Mouse (Mus musculus): Measurements from ENCODE around the gene Cfc1.
"Not testable (repeated sequence)": the region's sequence is repeated elsewhere in the genome, so short reads cannot be mapped to it uniquely, and the experiment has no call there.

DNA sequence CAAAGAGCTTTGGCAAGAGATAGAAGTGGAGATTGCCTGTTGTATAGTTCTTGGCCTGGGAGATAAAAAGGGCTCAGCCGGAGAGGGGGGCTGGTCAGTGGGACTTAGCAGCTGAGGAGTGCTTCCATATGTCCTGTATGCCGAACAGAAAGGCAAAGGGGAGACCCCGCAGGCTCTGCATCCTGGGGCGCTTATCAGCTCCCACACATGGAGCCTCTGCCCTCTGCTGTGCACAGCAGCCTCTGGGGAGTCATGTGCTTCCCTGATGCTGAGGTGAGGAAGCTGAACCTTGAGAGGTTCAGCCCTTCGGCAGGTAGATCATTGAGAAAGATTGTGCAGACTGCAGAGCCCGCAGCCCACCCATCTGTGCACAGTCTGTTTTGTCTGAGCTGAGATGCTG, 18.2 kb upstream of the Cfc1 start:
- not testable (repeated sequence) for TF ChIP-seq POLR2A (IDR thresholded peaks at IDR 0.05; ENCODE audit: insufficient read depth, low read depth, low read length); CTCF (IDR thresholded peaks at IDR 0.05); EP300 (IDR thresholded peaks at IDR 0.05; ENCODE audit: insufficient read depth, low read depth, low read length)
